Mouse (Mus musculus): ENCODE measurements around the gene Clic1. TPM values are rescaled to one million over a fixed set of nuclear protein-coding genes. Genes with fewer than 3 reads are reported as not detected.

Clic1 gene
- polyA plus RNA-seq, 1 experiment, result 173 TPM

DNA sequence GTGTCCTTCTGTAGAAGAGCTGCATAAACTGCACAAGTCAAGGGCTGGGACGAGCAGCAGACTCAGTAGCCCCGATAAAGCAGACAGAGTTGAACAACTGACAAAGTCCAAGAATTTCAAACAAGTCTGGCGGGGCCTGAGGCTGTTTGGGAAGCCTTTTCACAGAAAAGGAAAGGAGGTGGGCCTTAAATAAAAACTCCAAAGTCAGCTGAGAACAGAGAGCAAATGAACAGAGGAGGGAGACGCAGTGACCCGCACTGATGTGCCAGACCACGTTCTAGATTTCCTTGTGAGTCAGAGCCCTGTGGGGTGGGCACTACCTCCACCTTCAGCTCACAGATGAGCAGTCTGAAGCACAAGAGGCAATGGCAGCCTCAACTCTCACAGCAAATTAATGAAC, 14.9 kb upstream of the Clic1 start:
- H3K27me3 ChIP-seq (ENCODE audit: control insufficient read depth, insufficient read depth, low read length, poor library complexity, severe bottlenecking), result no peaks in the 10 kb centered on the region
- no peaks in the 10 kb centered on the region for H3K36me3 ChIP-seq (ENCODE audit: control insufficient read depth, insufficient read depth, low read length, poor library complexity, severe bottlenecking)
- no peak overlapping the region for H3K4me3 ChIP-seq (ENCODE audit: low read depth, low read length)
- H3K27ac ChIP-seq (ENCODE audit: insufficient read depth, low read length), result no peak overlapping the region
- no peak for TF ChIP-seq CTCF (IDR thresholded peaks at IDR 0.05; ENCODE audit: low read depth, low read length)
- TF ChIP-seq EP300 (IDR thresholded peaks at IDR 0.05; ENCODE audit: insufficient read depth, low read depth, low read length), result no peak
- TF ChIP-seq POLR2A (IDR thresholded peaks at IDR 0.05; ENCODE audit: insufficient read depth, low read length), result no peak
- H3K4me1 ChIP-seq (ENCODE audit: control insufficient read depth, insufficient read depth, low read length), result no peaks in the 10 kb centered on the region
- no peak overlapping the region for H3K9ac ChIP-seq (ENCODE audit: low read depth, poor library complexity, severe bottlenecking)
- no peaks in the 10 kb centered on the region for H3K9me3 ChIP-seq (replicated peaks; ENCODE audit: control insufficient read depth, insufficient read depth, low read length, poor library complexity, severe bottlenecking)

DNA sequence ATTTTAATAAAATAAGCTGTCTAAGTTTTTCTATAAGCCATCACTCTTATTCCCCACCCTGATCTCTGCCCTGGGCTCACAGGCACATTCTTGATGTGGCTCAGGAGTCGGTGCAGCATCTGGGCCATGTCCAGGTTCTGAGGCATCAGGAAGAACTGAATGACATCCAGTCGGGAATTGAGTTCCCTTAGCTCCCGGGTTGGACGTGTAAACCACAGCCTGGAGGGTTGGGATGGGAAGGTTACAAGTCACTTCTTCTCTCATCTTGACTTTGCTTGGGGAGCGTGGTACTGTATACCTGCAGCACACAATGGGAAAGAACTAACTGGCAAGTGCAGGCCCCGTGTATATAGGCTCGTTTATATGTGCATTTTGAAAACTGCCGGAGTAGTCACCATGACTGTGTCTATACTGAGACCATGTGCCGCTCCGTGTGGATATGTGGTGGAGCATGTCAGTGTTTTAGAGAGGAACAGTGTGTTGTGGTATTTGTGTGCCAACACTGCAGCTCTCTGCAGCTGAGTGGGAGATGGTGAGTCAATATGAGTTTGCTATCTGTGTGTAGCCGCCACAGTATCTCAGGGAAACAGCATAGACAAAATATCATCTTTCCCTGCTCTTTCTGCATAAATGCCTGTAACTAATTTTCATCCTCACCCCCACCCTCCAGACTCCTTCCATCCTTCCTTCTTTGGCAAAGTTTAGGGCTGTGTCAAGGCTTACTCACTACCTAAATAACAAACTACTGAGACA, 10.5 kb upstream of the Clic1 start:
- H3K4me1 ChIP-seq (ENCODE audit: control insufficient read depth, insufficient read depth, low read length), result no peaks in the 10 kb centered on the region
- no peaks in the 10 kb centered on the region for H3K36me3 ChIP-seq (ENCODE audit: control insufficient read depth, insufficient read depth, low read length, poor library complexity, severe bottlenecking)
- TF ChIP-seq EP300 (IDR thresholded peaks at IDR 0.05; ENCODE audit: insufficient read depth, low read depth, low read length), result no peak
- no peak for TF ChIP-seq POLR2A (IDR thresholded peaks at IDR 0.05; ENCODE audit: insufficient read depth, low read length)
- no peak for TF ChIP-seq CTCF (IDR thresholded peaks at IDR 0.05; ENCODE audit: low read depth, low read length)
- H3K27ac ChIP-seq (ENCODE audit: insufficient read depth, low read length), result no peak overlapping the region
- H3K4me3 ChIP-seq (ENCODE audit: low read depth, low read length), result no peak overlapping the region
- no peaks in the 10 kb centered on the region for H3K27me3 ChIP-seq (ENCODE audit: control insufficient read depth, insufficient read depth, low read length, poor library complexity, severe bottlenecking)
- H3K9me3 ChIP-seq (replicated peaks; ENCODE audit: control insufficient read depth, insufficient read depth, low read length, poor library complexity, severe bottlenecking), result no peaks in the 10 kb centered on the region
- H3K9ac ChIP-seq (ENCODE audit: low read depth, poor library complexity, severe bottlenecking), result no peak overlapping the region

DNA sequence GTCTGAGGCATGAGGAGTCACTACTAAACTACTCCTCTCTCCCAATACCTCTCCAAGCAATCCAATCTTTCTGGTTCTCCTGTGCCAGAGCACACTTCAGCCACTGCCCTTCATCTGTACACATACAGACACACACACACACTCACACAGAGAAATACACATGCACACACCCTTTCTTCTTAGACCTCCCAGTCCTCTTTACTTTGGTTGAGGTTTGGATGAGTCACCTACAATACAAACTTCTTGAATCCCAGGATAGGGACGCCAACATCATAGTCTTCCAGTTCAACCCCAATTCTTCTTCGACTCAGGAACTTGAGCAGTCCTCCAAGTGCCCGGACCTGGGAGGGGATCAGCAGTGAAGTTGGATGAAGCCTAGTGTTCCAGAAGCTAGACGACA, 6.0 kb upstream of the Clic1 start:
- no peak for TF ChIP-seq EP300 (IDR thresholded peaks at IDR 0.05; ENCODE audit: insufficient read depth, low read depth, low read length)
- no peak for TF ChIP-seq CTCF (IDR thresholded peaks at IDR 0.05; ENCODE audit: low read depth, low read length)
- TF ChIP-seq POLR2A (IDR thresholded peaks at IDR 0.05; ENCODE audit: insufficient read depth, low read length), result no peak
- Histone ChIP-seq H3K27me3 (ENCODE audit: control insufficient read depth, insufficient read depth, low read length, poor library complexity, severe bottlenecking) (no peaks in the 10 kb centered on the region), H3K27ac (ENCODE audit: insufficient read depth, low read length) (no peak overlapping the region), H3K4me1 (ENCODE audit: control insufficient read depth, insufficient read depth, low read length) (peaks cover 3% of the 10 kb centered on the region), H3K4me3 (ENCODE audit: low read depth, low read length) (no peak overlapping the region), H3K36me3 (ENCODE audit: control insufficient read depth, insufficient read depth, low read length, poor library complexity, severe bottlenecking) (no peaks in the 10 kb centered on the region), H3K9ac (ENCODE audit: low read depth, poor library complexity, severe bottlenecking) (no peak overlapping the region), H3K9me3 (replicated peaks; ENCODE audit: control insufficient read depth, insufficient read depth, low read length, poor library complexity, severe bottlenecking) (no peaks in the 10 kb centered on the region)

DNA sequence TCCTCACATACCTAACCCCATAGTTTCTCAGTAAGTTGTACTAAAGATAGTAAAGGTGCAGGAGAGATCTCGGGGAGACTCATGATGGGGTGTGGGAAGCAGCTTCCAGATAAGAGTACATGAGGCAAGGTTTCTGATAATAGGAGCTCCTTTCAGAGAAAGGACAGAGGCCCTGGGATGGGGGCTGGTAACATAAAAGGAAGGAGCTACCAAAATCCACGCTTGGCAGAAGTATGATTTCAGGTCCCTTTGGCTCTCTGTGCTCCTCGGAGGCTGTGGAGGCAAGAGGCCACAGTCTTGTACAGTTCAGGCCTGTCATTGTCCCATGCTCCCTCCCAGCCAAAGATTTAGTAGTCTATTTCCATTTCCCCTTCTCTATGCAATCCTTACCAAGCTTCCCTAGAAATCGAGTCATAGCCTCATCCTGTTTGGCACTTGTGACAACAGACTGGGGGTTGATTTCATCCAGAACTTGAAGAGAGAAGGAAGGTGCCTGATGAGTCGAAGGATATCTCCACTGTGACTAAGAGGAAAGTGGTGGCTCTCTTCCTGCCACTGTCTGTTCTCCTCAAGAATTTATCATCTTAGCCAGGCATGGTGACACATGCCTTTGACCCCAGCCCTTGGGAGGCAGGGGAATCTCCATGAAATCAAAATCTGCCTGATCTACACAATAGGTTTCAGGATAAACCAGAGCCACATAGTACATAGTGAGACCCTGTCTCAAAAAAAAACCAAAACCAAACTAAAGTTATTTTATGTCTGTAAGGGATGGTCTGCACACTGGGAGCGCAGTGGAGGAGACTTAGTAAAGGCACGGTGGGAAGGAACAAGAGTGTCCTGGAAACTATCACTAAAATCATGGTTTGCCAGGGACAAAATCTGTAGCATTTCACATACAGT, 4.6 kb upstream of the Clic1 start:
- Histone ChIP-seq H3K27ac (ENCODE audit: insufficient read depth, low read length) (no peak overlapping the region), H3K4me3 (ENCODE audit: low read depth, low read length) (no peak overlapping the region), H3K27me3 (ENCODE audit: control insufficient read depth, insufficient read depth, low read length, poor library complexity, severe bottlenecking) (no peaks in the 10 kb centered on the region), H3K9me3 (replicated peaks; ENCODE audit: control insufficient read depth, insufficient read depth, low read length, poor library complexity, severe bottlenecking) (no peaks in the 10 kb centered on the region), H3K9ac (ENCODE audit: low read depth, poor library complexity, severe bottlenecking) (peak overlapping the region; percentile 88), H3K4me1 (ENCODE audit: control insufficient read depth, insufficient read depth, low read length) (peaks cover 3% of the 10 kb centered on the region), H3K36me3 (ENCODE audit: control insufficient read depth, insufficient read depth, low read length, poor library complexity, severe bottlenecking) (no peaks in the 10 kb centered on the region)
- no peak for TF ChIP-seq CTCF (IDR thresholded peaks at IDR 0.05; ENCODE audit: low read depth, low read length)
- TF ChIP-seq POLR2A (IDR thresholded peaks at IDR 0.05; ENCODE audit: insufficient read depth, low read length), result no peak
- TF ChIP-seq EP300 (IDR thresholded peaks at IDR 0.05; ENCODE audit: insufficient read depth, low read depth, low read length), result no peak

DNA sequence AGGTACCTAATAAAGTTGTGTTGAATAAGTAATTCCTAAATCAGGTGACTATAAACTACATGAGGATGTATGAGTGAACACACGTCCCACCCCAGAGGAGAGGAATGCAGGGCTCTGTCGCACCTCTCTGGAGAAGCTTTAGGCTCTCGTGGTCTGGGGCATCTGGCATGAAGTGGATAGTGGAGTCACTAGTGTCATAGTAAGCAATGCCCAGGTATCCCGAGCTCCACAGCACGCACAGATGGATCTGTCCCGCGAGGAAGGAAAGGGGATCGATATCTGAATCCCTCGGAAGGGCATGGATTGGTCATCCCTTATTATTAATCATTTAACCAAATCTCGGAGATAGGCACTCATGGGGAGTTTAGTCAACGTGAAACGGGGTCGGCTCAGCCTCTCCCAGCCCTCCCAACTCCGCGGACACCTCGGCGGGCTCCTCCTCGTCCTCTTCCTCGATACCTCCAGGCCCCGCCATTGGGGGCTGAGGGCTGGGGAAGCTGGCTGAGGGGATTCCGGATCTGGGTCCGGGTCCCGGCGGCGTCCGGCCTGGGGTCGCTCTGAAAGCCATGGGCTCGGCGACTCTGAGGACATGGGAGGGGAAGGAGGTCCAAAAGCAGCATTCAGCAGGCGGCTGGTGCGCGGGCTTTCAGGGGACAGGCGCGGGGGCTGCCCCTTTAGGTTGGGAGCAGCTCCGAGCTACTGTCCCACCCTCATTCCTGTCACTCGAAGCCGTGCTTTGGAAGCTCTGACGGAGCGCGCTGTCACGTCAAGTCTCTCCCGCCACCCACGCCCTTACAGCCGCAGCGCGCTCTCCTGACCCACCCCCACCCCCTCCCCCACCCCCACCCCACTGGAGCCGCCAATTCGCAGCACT, 3.7 kb upstream of the Clic1 start:
- no peaks in the 10 kb centered on the region for H3K27me3 ChIP-seq (ENCODE audit: control insufficient read depth, insufficient read depth, low read length, poor library complexity, severe bottlenecking)
- H3K4me3 ChIP-seq (ENCODE audit: low read depth, low read length), result peak overlapping the region; percentile 67
- H3K9me3 ChIP-seq (replicated peaks; ENCODE audit: control insufficient read depth, insufficient read depth, low read length, poor library complexity, severe bottlenecking), result no peaks in the 10 kb centered on the region
- peaks cover 3% of the 10 kb centered on the region for H3K4me1 ChIP-seq (ENCODE audit: control insufficient read depth, insufficient read depth, low read length)
- no peak overlapping the region for H3K27ac ChIP-seq (ENCODE audit: insufficient read depth, low read length)
- no peaks in the 10 kb centered on the region for H3K36me3 ChIP-seq (ENCODE audit: control insufficient read depth, insufficient read depth, low read length, poor library complexity, severe bottlenecking)
- H3K9ac ChIP-seq (ENCODE audit: low read depth, poor library complexity, severe bottlenecking), result peak overlapping the region; percentile 88
- no peak for TF ChIP-seq CTCF (IDR thresholded peaks at IDR 0.05; ENCODE audit: low read depth, low read length)
- no peak for TF ChIP-seq EP300 (IDR thresholded peaks at IDR 0.05; ENCODE audit: insufficient read depth, low read depth, low read length)
- no peak for TF ChIP-seq POLR2A (IDR thresholded peaks at IDR 0.05; ENCODE audit: insufficient read depth, low read length)

All from ES-Bruce4 (cell line).